Mouse (Mus musculus) ES-E14 (cell line): ENCODE measurements around the gene Zbtb18.

Experiments
- CHD2 ChIP-seq: IDR thresholded peaks from 2 replicates; pipeline ENCODE4 v1.6.1; 2014; ENCODE audit warnings: mild to moderate bottlenecking, low read depth, low read length, inconsistent platforms
- HCFC1 ChIP-seq: IDR thresholded peaks from 2 replicates; pipeline ENCODE4 v1.6.1; 2012; ENCODE audit warnings: low read length, inconsistent platforms, borderline replicate concordance; ENCODE audit not compliant: insufficient read depth
- ZC3H11A ChIP-seq: IDR thresholded peaks from 2 replicates; pipeline ENCODE4 v1.6.1; 2012; ENCODE audit warnings: low read depth, mild to moderate bottlenecking, inconsistent platforms, low read length, borderline replicate concordance
- ZNF384 ChIP-seq: IDR thresholded peaks from 2 replicates; pipeline ENCODE4 v1.6.1; 2012; ENCODE audit warnings: low read depth, low read length, inconsistent platforms

GRCm38 (mm10) chr1:177478578-177478977, 36.4 kb downstream of the Zbtb18 start:
- no peak for TF ChIP-seq HCFC1
- no peak for TF ChIP-seq ZC3H11A
- TF ChIP-seq CHD2: no peak
- TF ChIP-seq ZNF384: no peak
